Mouse (Mus musculus) adrenal gland, adult 18-20 months (tissue): Measurements from ENCODE around the gene Gm42417. TPM values are rescaled to one million over a fixed set of nuclear protein-coding genes. Genes with fewer than 3 reads are reported as not detected.

Experiments
- DNase-seq, 2 experiments: peaks; one replicate each; pipeline ENCODE4 v3.0.0; 2021 to 2022; ENCODE audit warnings: low spot score in 2 of 2
- long read RNA-seq, 2 experiments: library from polyadenylated mRNA; stranded (forward); transcript quantifications; one replicate each; pipeline ENCODE4 v2.0.0; 2021
- total RNA-seq, 2 experiments: library from RNA; stranded (reverse); gene quantifications; 1 replicate in 1 of 2; 2 replicates in 1 of 2; pipeline ENCODE4 v1.2.3; 2021

Gene Gm42417
- not detected for total RNA-seq
- long read RNA-seq, experiment 1: 0 reads
- long read RNA-seq, experiment 2, partial matches to known transcripts: 3 of 3 reads
- long read RNA-seq, experiment 2, other reads (novel, unspliced or antisense): 0 of 3 reads

- peak; percentile 60 to 69 for DNase-seq
These were observed at the start of gene Gm42417 for GRCm38 (mm10) chr1:36539186-36539585. Gm42417 (minus strand) TSS chr1:36539429.

DNA sequence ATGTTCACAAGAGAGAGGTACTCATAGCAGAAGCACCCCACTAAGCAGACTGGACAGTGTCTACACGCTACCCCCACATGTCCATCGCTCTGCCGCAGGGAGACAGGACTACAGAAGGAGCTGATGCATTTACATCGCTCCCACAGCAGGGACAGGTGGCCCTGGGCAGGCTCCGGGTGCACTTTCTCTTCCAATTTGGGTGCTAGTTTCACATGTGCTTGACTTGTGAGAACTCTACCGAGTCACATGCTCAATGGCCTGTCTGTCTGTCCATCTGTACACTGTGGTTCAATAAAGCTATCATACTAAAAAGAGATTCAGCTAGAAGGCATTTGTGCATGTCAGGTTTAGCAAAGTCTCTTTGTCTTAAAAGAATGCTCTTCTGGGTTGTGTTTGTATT lies 48.6 kb upstream of the Gm42417 start:
- DNase-seq: no peak

- no peak for DNase-seq
These were observed 47.1 kb upstream of the Gm42417 start for GRCm38 (mm10) chr1:36586288-36586687.

- no peak for DNase-seq
These were observed 44.3 kb upstream of the Gm42417 start for GRCm38 (mm10) chr1:36583408-36584116.

- no peak for DNase-seq
These were observed 43.0 kb upstream of the Gm42417 start for GRCm38 (mm10) chr1:36582211-36582610.

DNA sequence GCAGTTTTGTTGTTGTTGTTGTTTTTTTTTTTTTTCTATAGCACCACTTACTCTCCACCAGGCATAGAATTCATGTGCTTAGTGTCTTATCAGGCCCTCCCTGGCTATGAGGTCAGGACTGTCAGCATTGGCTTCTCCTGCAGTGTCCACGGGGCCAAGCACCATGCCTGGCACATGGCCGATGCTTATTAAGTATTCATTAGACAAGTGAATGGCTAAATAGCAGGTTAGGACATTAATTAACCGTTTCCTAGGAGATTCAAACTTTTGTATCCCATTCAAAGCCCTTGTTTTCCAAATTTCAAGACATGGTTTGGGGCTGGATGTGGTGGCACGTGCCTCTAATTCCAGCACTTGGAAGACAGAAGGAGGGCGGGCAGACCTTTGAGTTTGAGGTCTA lies 42.0 kb upstream of the Gm42417 start:
- DNase-seq: no peak

- no peak for DNase-seq
These were observed 41.4 kb upstream of the Gm42417 start for GRCm38 (mm10) chr1:36580384-36581207.

- no peak for DNase-seq
These were observed 40.8 kb upstream of the Gm42417 start for GRCm38 (mm10) chr1:36579974-36580383.

DNA sequence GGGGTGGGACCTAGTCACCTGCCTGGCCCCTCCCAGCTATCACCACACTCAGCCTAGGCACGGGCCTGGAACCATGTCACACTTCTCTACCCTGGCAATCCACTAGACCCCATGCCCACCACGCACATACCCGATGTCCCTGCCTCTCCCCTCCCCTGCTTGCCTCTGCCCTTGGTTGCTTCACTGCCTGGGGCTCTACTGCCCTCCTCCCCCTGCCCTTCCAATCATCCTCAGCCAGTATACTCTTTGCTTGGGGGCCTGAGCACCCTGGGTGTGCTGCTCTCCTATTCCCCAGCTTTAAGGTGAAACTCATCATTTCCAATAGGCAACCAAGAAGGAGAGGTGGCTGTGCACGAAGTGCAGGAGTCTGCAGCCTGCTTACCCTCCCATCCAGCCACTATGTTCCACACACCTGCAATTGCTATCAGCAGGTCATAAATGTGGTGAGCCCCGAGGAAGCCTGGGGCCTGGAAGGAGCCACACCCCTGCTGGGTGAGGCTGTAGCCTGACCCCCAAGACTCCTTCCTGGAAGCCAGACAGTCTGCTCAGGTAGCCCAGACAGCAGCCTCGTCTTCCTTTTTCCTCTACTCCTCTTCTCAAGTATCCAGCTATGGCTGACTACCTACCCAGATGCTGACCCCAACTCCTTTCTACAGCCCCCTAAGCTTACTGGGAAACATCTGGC lies 37.9 kb upstream of the Gm42417 start:
- no peak for DNase-seq

GRCm38 (mm10) chr1:36575347-36575746 lies 36.1 kb upstream of the Gm42417 start:
- DNase-seq: no peak

- no peak for DNase-seq
These were observed 35.1 kb upstream of the Gm42417 start for GRCm38 (mm10) chr1:36574196-36574955.

- no peak for DNase-seq
These were observed 34.3 kb upstream of the Gm42417 start for GRCm38 (mm10) chr1:36573524-36573923.

DNA sequence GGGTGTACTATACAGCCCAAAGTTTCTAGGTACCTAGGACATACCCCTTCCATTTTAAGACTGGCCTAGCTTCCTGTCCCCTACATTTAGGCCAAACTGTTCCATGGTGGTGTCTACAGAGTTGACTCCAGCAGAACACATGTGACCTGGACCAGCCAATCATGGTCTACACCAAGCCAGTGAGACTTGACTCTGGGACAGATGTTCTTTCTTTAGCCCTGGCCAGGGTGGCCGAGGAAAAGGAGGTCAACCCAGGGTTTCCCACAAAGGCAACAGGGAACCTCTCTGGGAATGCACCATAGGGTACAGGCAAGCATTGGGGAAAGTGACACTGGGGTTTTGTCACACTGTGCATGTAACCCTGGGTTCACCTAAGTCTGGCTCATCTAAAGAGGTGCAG lies 33.5 kb upstream of the Gm42417 start:
- DNase-seq: no peak

DNA sequence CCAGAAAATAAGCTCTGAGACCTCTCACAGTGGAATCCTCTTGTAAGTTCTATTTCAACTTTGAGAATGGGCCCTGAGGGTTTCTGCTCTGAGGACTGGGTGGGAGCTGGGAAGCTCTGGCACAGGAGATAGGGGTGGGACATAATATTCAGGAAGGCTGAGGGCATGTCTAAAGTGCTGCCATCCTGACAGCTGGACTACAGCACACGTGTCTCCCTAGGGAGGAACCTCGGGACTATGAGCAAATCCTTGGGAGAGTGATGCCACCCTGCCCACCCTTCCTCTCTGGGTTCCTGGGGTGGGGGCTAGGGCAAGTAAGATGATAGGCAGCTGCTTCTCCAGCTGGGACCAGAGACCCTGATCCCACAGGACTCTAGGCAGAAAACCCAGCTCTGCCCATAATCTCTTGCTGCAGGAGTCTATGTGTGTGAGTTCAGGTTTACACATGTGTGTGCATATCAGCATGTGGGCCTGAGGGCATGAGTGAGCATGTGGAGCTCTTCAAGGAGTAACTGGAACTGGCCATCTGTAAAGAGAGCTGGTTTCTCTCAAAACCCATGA lies 33.0 kb upstream of the Gm42417 start:
- no peak for DNase-seq

GRCm38 (mm10) chr1:36571627-36572026 lies 32.4 kb upstream of the Gm42417 start:
- DNase-seq: peak; percentile 51 to 60

GRCm38 (mm10) chr1:36570320-36570719 lies 31.1 kb upstream of the Gm42417 start:
- DNase-seq: no peak

- no peak for DNase-seq
These were observed 30.6 kb upstream of the Gm42417 start for GRCm38 (mm10) chr1:36569694-36570276.

DNA sequence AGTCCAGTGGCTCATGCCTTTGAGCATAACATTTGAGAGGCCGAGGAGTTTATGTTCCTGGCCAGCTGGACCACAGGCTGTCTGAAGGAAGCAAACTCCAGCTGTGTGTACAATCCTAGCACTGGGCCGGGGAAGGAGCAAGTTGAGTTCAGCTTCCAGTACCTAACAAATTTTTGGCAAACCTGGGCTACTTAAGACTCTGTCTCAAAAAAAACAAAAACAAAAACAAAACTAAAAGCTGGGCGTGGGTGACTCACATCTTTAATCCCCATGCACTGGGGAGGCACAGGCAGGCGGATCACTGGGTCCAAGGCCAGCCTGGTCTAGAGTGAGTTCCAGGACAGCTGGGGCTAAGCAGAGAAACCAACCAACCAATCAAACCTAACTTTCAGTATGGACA lies 29.5 kb upstream of the Gm42417 start:
- no peak for DNase-seq

- no peak for DNase-seq
These were observed 28.8 kb upstream of the Gm42417 start for GRCm38 (mm10) chr1:36567818-36568603.
